Mouse (Mus musculus) embryo, embryonic 10 days (tissue): Measurements from ENCODE around the gene Gm28374.
"Not testable (repeated sequence)": the region's sequence is repeated elsewhere in the genome, so short reads cannot be mapped to it uniquely, and the experiment has no call there.

Experiments
- DNase-seq: peaks from one replicate; pipeline ENCODE4 v3.0.0-alpha.2; 2015; ENCODE audit warnings: low spot score

Gene Gm28374

DNA sequence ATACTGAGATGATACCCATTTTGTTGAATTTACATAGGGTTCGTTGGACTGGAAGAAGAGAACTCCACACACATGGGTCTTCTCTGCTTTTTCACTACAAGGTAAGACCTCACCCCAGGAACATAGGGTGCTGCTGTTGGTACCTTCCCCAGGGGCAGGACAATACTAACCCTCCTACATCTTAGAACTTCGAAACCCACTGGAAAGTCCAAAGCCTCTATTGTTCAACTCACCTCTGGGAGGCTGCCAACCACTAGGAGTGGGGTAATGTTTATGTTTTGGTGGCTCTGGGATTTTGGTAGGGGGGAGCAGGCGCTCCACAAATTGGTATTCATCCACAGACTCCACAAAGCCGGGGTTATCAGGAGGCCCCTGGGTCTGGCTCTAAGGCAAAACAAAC, 25.4 kb downstream of the Gm28374 start:
- DNase-seq = no peak

DNA sequence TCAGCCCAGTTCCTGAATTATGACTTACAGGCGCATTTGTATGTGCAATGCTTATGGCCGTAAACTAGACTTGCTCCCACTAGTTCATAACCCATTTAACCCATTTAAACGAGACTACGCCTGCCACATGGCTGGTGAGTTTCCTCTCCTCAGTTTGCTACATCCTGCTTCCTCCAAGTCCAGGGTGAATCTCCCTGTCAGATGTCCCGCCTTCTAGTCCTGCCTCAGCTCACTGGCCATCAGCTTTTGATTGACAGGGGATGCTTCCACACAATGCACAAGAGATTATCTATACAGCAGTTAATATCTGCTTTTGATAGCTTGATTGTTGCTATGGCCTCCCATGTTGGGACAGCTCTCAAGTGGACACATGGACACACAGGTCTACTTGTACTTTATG, 27.8 kb downstream of the Gm28374 start:
- no peak for DNase-seq

DNA sequence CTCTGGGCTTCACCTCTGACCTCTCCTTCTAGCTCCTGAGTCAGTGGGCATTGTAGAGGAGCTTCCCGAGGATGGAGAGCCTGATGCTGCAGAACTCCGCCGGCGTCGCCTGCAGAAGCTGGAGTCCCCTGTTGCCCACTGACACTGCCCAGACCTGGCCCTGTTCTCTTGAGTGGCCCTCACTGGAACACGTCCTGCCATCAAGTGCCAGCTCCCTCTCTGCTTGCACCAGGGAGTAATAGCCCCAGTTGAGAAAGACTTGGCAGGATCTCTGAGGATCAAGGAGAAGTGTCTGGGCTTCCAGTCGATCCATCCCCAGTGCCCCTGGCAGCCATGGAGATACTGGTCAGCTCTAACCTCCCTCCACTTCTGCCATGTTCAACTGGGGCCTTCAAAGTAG, 29.5 kb downstream of the Gm28374 start:
- no peak for DNase-seq

DNA sequence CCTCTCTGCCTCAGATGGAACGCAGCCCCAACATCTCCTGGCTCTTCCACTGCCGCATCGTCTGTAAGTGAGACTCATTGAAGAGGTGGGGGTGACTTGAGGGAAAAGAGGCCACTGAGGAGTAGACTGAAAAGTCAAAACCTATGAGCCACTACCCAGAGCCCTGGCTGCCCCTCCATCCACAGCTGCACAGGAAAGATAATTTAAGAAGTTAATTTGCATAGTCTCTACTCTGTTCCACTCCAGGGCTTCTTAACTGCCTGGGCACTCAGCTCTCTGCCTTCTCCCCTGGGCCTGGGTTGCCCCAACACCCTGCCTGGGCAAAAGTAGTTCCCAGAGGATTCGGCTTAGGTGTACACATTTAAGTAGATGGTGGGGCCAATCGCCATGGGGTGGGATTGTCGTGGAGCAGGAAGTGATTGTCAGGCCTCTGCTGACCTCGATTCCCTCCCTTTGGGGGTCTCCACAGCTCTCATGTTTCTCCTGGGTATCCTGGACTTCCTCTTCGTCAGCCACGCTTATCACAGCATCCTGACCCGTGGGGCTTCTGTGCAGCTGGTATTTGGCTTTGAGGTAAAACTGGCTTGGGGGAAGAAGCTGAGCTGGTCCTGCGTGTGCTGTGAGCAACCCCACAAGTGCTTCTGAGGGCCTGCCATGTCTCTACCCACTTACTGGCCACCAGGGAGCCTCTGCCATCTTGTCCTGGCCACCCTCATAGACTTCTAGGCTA, 33.2 kb downstream of the Gm28374 start:
- no peak for DNase-seq

DNA sequence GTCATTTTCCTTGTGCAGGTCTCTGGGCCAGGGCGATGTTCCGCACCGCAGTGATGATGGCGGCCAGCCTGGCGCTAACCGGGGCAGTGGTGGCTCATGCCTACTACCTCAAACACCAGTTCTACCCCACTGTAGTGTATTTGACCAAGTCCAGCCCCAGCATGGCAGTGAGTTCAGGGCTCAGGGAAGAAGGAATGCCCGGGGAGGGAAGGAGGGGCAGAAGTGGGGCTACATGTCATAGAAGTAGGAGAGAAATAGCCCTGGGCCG, 34.2 kb downstream of the Gm28374 start:
- no peak for DNase-seq

DNA sequence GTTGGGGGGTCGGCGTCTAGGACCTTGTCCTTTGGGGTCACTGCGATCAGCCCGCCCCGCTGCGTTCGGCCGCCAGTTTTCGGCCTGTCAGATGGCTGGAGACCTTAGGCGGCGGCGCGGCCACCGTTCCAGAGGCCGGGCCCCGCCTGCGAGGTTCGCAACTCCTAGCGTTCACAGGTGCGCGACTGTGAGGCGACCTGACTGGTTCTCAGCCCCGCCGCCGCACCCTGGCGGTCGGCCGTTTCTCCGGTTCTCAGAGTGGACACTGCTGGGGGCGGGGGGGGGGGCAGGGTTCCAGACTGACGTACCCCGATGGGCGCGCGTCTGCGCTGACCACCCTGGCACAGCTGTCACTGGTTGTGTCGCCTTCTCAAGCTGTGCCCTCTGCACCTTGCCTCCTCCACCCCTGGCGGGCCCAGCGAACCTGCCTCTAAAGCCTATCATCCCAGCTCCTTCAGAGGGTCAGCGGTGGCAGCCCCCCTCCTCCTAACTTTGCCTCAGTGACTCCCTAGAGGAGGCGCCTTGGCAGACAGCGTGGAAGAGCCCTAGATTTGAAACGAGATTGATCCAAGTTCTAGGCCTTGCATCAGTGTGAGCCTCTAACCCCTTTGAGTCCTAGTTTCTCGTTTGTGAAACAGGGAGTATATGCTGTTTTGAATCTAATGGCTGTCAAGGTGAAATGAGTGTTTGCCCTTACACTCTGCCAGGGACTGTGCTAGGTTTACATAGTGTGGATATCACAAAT, 34.7 kb downstream of the Gm28374 start:
- DNase-seq = no peak

DNA sequence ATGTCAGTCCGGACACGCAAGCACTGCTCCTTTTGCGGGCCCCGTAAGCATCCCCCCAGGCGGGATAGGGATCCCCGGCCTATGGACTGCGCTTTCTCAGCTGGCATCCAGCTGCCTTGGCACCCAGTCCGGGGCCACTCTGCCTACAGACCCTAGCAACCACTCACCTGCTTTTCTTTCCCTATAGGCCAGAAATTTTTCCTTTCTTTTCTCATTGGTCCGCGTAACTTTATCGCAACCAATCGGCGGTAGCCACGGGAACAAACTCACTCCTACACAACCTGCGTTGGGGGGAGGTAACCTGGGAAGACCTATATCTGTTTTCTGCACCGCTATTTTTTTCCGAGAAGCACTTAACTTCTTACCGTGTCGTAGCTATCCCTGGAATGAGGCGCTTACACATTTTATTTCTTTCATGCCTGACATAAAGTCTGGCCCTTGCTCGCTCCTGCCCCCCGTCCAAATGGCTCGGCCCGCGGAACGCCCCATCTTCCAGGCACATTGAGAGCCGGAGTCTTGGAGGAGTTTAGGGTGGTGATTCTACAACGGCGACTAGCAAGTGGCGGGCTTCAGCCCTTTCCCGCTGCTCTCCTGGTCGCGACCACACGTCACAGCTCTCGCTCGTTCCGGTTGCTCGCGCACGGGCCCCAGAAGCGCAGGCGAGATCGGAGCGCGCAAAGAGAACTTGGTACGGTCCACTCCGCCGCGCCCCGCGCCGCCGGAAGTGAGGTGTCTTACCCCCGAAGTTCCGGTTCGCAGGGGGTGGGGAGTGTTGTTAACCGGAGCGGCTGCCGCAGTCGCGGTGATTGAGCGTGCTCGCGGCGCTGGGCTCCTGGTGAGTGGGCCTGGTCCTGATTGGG, 35.5 kb downstream of the Gm28374 start, which contains the start of gene Syvn1:
Gene Syvn1 (plus strand): TSS at position 283 of the 860 bp plus-strand sequence.
- DNase-seq = peak; percentile 96

DNA sequence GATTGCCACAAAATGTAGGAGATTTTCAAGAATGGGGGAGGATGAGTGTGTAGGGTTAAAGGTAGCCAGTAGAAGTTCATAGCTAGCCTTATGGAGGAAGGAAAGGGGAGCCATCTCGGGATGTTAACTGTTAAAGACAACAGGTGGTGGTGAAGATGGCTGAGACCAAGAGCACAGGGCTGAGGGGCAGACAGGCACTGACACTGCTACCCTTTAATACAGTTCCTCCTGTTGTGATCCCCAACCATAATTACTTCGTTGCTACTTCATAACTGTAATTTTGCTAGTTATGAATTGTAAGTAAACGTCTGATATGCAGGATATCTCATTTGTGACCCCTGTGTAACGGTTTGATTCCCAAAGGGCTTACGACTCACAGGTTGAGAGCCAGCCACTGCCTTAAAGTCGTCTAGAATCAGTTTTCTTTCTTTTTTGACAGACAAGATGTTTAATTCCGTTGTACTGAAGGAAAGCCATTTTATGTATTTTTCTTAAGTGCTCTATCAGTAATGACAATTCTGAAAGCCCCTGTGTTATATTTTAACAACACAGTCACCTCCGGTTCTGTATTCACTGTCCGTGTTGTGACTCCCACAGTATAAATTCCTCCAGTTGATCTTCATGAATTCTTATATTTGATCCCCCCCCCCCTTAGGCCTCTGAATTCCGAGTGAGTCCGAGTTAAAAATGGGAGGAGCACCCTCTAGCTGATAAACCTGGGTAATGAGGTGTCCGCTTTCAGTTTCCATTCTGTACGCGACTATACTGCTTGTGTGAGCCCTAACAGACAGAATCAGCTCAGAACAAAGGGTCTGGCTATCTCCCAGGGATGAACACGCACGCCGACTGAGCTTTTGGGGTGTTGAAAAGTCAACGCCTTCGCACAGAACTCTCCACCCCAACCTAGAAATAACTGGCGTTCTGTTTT, 36.4 kb downstream of the Gm28374 start:
- peak; percentile 59 for DNase-seq

DNA sequence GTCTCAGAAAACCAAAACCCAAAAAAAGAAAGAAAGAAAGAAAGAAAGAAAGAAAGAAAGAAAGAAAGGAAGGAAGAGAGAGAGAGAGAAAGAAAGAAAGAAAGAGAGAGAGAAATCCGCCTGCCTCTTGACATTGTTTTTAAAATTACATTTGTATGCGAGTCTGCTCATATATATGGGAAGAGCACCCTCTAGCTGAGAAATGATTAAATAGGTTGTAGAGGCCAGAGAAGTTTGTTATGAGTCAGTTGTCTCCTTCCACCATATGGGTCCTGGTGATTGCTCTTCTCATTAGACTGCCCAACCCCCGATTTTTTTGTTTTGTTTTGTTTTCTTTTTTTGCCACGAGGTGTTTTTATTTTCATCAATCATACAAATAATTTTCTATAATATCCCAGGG, 38.0 kb downstream of the Gm28374 start:
- DNase-seq = not testable (repeated sequence)

DNA sequence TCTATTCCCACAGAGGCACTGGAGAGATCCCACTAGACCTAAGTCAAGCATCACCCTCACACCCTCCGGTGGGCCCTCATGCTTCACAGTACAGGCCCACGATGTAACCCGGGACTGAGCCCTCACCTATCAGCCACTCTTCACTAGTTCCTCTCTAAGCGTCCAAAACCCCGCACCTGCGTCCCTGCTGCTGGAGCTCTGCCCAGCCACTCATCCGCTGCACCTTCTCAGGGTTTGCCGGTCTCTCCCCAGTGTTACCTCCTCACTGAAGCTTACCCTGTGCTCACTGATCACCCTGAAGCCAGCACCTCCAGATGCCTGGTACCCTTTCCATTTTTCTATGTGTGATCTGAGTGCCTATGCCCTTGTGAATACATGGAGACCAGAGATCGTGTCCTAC, 39.8 kb downstream of the Gm28374 start:
- no peak for DNase-seq

DNA sequence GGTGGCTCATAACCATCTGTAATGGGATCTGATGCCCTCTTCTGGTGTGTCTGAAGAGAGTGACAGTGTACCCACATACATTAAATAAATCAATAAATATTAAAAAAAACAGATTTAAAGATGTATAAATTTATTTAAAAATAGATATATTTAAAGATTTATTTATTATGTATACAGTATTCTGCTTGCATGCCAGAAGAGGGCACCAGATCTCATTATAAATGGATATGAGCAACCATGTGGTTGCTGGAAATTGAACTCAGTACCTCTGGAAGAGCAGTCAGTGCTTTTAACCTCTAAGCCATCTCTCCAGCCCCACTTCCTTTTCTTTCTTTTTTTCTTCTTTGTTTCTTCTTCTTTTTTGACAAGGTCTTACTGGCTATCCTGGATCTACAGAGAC, 42.1 kb downstream of the Gm28374 start:
- DNase-seq = no peak

DNA sequence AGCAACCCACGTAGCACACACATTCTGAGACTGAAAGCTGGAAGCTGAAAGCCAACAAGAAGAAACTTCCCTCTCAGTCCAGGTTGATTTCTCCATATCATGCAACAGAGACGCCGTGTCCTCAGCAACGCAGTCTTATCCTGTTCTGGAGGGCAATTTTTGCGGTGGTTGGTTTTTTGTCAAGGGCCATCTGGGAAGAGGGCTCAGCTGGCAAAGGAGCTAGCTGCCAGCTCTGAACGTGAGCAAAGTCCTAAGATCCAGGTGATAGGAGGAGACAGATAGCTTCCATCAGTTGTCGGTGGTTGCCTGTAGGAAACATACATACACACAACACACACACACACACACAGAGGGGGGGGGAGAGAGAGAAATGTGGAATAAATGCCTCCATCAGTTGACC, 43.7 kb downstream of the Gm28374 start:
- no peak for DNase-seq

DNA sequence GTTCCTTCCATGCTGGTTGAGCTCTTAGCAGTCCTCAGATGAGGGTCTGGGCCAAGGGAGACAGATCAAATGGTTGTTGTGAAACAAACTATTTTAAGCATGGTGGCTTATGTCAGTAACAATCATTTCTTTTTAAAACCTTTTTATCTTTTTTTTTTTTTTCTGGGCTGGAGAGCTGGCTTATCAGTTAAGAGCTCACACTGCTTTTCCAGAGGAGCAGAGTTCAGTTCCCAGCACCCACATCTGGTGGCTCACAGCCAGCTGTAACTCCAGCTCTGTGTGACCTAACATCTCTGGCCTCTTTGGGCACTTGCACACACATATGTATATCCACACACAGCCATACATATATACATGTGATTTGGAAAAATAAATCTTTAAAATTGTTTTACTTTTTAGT, 44.4 kb downstream of the Gm28374 start:
- no peak for DNase-seq

DNA sequence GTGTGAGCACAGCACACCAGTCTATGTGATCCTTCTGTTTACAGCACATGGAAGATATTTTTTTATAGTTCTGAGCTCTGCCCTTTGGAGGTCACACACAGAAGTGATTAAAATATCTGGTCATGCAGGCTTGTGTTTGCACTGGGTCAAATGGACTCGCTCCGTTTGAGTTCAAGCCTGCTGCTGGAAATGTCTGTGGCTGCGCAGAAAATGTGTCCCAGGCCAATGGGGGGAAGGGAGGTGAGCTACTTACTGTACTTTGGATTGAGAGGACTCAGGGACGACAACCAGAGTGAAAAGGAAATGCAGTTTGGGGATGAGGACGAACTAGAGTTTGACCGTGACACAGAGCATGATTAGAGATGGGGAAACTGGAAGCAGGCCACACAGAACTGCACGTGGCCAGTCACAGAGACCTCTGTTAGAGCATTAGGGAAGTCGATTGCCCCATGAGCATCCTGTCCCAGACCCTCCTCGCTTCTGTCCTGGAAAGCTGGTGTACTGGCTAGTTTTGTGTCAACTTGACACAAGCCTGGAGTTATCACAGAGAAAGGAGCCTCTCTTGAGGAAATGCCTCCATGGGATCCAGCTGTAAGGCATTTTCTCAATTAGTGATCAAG, 46.0 kb downstream of the Gm28374 start:
- DNase-seq = no peak

DNA sequence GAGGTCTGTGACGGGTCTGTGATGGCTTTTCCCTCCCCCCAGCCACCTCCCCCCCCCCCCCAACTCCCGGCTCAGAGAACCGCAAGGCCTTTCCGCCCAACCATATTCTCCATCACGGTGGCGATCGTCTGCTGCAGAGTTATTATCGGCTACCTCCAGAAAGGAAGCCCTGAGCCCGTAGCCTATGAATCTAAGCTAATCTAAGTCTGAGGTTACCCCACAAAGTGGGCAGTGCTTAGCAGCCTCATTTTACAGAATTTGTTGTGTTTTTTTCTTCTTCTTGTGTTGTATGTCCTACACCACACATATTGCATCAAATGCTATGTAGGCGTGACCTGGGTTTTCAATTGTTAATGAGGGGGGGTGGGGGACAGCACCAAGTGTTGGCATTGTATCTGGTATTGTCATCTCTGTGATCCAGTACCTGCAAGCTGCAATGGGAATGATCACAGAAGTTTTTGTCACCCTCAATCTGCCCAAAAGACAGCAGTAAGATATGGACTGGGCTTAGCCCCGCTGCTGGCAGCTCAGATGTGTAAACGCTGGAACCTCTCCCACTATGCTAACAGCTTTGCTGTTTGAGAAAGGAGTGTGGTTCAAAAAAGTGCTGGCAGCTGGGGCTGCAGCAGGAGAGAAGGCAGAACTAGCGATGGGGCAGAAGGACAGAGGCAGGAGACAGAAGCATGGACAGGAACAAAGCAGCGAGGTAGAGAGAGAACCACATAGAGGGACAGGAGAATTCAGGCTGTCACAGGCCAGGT, 51.4 kb downstream of the Gm28374 start:
- no peak for DNase-seq

DNA sequence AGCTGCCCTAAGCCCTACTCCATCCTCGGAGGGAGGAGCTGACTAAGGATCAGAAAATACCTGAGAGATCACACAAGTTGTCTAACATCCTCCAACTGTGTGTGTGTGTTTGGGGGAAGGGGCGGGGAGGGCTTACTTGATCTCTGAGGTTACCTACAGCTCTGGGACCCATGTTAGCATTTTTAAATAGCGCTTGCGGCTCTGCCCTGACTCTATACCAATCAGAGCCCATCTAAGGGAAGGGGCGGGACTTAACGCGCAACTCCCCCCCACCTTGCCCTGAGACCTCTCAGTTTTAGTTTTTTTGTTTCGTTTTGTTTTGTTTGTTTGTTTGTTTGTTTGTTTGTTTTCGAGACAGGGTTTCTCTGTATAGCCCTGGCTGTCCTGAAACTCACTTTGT, 52.6 kb downstream of the Gm28374 start:
- no peak for DNase-seq

DNA sequence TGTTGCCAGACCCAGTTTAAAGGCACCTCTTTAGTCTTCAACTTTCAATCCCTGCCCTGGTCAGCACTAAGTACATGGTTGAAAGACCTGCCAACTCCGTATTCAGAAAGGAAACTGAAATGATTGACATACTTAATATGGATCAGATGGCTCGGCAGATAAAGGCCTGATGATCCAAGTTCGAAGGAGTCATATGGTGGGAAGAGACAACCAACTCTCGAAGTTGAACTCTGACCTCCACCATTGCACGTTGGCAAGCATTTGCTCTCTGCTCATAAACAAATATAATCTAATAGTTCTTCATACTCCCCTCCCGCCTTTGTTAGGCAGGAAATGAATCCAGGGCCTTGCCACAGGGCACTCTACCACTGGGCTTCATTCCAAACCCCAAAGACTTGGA, 53.1 kb downstream of the Gm28374 start:
- DNase-seq = no peak
